Mouse (Mus musculus) CD4-positive naive resting alpha-beta T cell, adult 57 days (primary cell): ENCODE data around the gene Ndufa1. TPM values are rescaled to one million over a fixed set of nuclear protein-coding genes. Genes with fewer than 3 reads are reported as not detected.

Source experiments
- total RNA-seq: library from RNA; stranded (reverse); gene quantifications from one replicate; pipeline ENCODE4 v1.2.4, GENCODE M21; 2023

Ndufa1 gene
- 87.6 TPM for total RNA-seq

DNA sequence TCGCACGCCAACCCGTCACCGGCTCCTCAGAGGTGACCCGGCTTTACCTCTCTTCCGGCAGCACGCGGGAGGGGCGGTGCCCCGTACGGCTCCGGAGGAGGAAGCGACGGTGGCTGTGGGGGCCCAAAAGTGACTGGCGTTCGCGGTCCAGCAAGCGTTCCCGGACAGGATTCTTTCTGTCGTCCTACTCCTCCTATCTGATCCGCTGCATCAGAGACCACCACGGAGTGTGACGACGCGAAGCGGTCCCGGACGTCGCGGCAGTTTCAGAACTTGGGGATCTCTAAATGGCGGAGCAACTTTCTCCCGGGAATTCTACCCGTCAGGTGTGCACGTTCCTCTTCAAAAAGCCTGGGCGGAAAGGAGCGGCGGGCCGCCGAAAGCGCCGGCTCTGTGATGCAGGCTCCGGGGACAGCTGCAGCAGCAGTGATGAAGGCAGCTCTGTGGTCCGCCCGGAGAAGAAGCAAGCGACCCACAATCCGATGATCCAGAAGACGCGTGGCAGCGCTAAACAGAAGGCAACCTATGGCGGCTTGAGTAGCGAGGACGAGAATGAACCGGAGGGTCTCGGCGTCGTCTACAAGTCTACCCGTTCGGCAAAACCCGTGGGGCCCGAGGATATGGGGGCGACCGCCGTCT, at the start of gene Ndufa1, which contains the start of gene Rnf113a1:
Gene Ndufa1 (minus strand): TSS at position 59 of the 639 bp plus-strand sequence.
Gene Rnf113a1 (plus strand): TSS at position 141 of the 639 bp plus-strand sequence.

DNA sequence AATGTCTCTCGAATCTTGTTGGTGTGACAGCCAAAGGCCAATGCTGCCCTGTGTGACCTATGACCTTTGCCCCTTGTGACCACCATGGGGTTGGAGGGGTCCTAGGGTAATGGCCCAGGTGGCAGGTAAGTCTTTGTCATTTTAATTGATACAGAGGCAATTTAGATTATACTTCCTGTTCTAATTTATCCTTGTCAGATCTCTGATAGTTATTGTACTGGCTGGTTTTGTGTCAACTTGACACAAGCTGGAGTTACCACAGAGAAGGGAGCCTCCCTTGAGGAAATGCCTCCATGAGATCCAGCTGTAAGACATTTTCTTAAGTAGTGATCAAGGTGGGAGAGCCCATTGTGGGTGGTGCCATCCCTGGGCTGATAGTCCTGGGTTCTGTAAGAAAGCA, 31.2 kb upstream of the Ndufa1 start, which contains the start of gene Rhox1:
Gene Rhox1 (minus strand): TSS at position 101 of the 400 bp plus-strand sequence.

DNA sequence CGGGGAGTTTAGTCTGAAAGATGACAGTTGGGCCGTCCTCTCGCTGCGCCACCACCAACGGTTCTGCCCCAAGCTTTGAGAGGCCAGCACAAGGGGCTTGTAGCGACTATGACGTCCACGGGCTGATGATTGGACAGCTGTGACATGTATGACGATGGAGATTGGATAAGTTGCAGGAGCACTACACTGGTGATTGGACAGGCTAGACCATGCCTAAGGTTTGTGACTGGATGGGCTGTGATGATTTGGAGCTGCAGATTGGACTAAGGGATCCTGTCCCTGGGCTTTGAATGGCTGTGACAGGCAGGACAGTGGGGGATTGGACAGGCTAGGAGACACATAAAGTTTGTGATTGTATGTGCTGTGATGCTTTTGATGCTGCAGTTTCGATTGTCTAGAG, 20.0 kb upstream of the Ndufa1 start, which contains the start of gene Gm9:
Gene Gm9 (minus strand): TSS at position 101 of the 400 bp plus-strand sequence.

DNA sequence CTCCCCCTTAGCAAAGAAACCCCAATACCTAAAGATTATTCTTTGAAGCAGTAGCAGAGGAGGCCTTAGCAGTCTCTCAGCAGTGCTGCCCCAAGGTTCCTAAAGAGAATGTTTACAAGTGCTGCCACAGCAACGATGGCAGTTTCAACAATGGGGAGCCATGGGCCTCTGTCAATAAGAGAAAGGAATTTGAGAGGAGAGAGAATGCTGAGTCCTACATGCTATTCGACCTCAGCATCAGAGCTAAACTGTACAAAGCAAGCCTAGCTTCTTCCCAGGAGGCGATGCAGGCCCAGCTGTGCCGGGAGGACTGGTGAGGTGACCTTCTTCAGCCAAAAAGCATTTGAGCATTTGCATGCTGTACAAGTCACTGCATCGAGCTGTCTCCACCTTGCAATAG, 22.2 kb downstream of the Ndufa1 start, which contains the start of gene Akap14:
Gene Akap14 (minus strand): TSS at position 101 of the 400 bp plus-strand sequence.

Other genes with a start within 250 kb of the Ndufa1 start
- 151 TPM for gene Sept6, start 199.4 kb downstream of the Ndufa1 start, total RNA-seq
- gene Sowahd, start 142.3 kb downstream of the Ndufa1 start, total RNA-seq = not detected
- gene Rpl39, start 105.8 kb downstream of the Ndufa1 start, total RNA-seq = 1,478 TPM
- 27.4 TPM for gene Upf3b, start 80.8 kb downstream of the Ndufa1 start, total RNA-seq
- gene Nkap, start 64.4 kb downstream of the Ndufa1 start, total RNA-seq = 16.9 TPM
- not detected for gene Akap14, start 22.3 kb downstream of the Ndufa1 start, total RNA-seq
- gene Rnf113a1, start 82 bp upstream of the Ndufa1 start, total RNA-seq = 3.2 TPM
- gene Gm9, start 19.9 kb upstream of the Ndufa1 start, total RNA-seq = not detected
- not detected for gene Rhox1, start 31.1 kb upstream of the Ndufa1 start, total RNA-seq
- not detected for gene Rhox2a, start 53.8 kb upstream of the Ndufa1 start, total RNA-seq
- not detected for gene Rhox3a, start 58.8 kb upstream of the Ndufa1 start, total RNA-seq
- gene Rhox4a, start 74.2 kb upstream of the Ndufa1 start, total RNA-seq = not detected
- gene Rhox3a2, start 188.9 kb upstream of the Ndufa1 start, total RNA-seq = not detected
- not detected for gene Rhox4a2, start 199.7 kb upstream of the Ndufa1 start, total RNA-seq
- not detected for gene Rhox2b, start 220.9 kb upstream of the Ndufa1 start, total RNA-seq
- not detected for gene Rhox4b, start 241.3 kb upstream of the Ndufa1 start, total RNA-seq